11 mouse cellular contexts compared by ENCODE assay signal in genomic region chr16:23299904-23300740, GRCm38 (mm10).
"Had no signal": no experiment of that assay in that cellular context is flagged by ENCODE, and none has a peak within 500 bp of the region (broad histone marks: within the 10 kb centered on the region; RNA-seq: fewer than 3 reads in every experiment).

No protein-coding gene starts in this region.

- H3K9ac ChIP-seq: limb, embryonic 15.5 days; liver, embryonic 12.5 days; midbrain, embryonic 13.5 days; stomach, embryonic 15.5 days had no signal

- H3K9me3 ChIP-seq: limb, embryonic 15.5 days; liver, embryonic 12.5 days; midbrain, embryonic 13.5 days; stomach, embryonic 15.5 days had no signal

- ATAC-seq: intestine, postnatal 0 days; liver, embryonic 12.5 days; midbrain, embryonic 13.5 days had no signal

- H3K27me3 ChIP-seq: limb, embryonic 15.5 days; midbrain, embryonic 13.5 days; stomach, embryonic 15.5 days had no signal

- H3K27ac ChIP-seq: limb, embryonic 15.5 days; liver, embryonic 12.5 days; midbrain, embryonic 13.5 days; stomach, embryonic 15.5 days had no signal

- H3K4me3 ChIP-seq: limb, embryonic 15.5 days; liver, embryonic 12.5 days; midbrain, embryonic 13.5 days; stomach, embryonic 15.5 days had no signal

- H3K4me1 ChIP-seq: limb, embryonic 15.5 days; liver, embryonic 12.5 days; stomach, embryonic 15.5 days had no signal

- H3K4me2 ChIP-seq: limb, embryonic 15.5 days; liver, embryonic 12.5 days; midbrain, embryonic 13.5 days; stomach, embryonic 15.5 days had no signal

- DNase-seq: kidney, adult 8-10 months; kidney, postnatal 36 days; layer of hippocampus, adult 9-11 months; layer of hippocampus, postnatal 36 days; right cerebral cortex, postnatal 14 days; thymus, postnatal 14 days had no signal

- H3K36me3 ChIP-seq: limb, embryonic 15.5 days; liver, embryonic 12.5 days; midbrain, embryonic 13.5 days; stomach, embryonic 15.5 days had no signal
